Mouse (Mus musculus): ENCODE data around the gene Mea1. TPM values are rescaled to one million over a fixed set of nuclear protein-coding genes. Genes with fewer than 3 reads are reported as not detected.

Gene Mea1
- polyA plus RNA-seq (2021; fragmentation: Nextera tagmentation) = 258 and 283 TPM in 2 replicates
- long read RNA-seq, experiment 1, transcript Mea1-206 (4 exons, 945 nt) = major isoform, 92 of 124 reads
- long read RNA-seq, experiment 1, transcript Mea1-205 (3 exons, 757 nt) = minor isoform, 18 of 124 reads
- long read RNA-seq, experiment 1, transcript Mea1-201 (4 exons, 859 nt) = minor isoform, 7 of 124 reads
- long read RNA-seq, experiment 1, partial matches to known transcripts = 2 of 124 reads
- long read RNA-seq, experiment 1, other reads (novel, unspliced or antisense) = 2 of 124 reads
- long read RNA-seq, experiment 2, transcript Mea1-207 (4 exons, 673 nt) = minor isoform, 11 of 235 reads
- long read RNA-seq, experiment 2, transcript Mea1-205 (3 exons, 757 nt) = minor isoform, 26 of 235 reads
- long read RNA-seq, experiment 2, transcript Mea1-206 (4 exons, 945 nt) = major isoform, 157 of 235 reads
- long read RNA-seq, experiment 2, transcript Mea1-201 (4 exons, 859 nt) = minor isoform, 30 of 235 reads
- long read RNA-seq, experiment 2, partial matches to known transcripts = 6 of 235 reads
- long read RNA-seq, experiment 2, other reads (novel, unspliced or antisense) = 5 of 235 reads

DNA sequence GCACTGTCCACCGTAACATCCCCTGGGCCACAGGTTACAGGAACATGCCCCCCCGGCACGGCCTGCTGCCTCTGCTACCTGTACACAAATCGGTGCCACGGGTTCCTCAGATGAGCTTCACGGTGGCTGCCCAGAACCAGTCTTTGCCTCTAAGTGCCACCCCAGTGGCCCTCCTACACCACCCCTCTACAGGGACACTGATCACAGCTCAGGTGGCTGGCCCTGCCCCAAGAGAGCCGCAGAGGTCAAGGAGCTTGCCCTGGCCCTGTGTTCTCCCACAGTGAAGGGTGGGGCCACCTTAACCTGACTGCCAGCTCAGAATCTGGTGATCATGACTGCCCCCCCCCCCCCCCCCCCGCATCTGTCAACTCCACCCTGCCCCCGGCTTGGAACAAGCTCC is at the start of gene Mea1:
Gene Mea1 (plus strand): TSS at position 378 of the 400 bp plus-strand sequence.

GRCm38 (mm10) chr17:46645561-46646321 is 32.9 kb upstream of the Mea1 start, which contains the start of the genes Klc4 and Mrpl2:
TSS of gene Klc4 (minus strand) at chr17:46646022.
TSS of gene Mrpl2 (plus strand) at chr17:46646229.

DNA sequence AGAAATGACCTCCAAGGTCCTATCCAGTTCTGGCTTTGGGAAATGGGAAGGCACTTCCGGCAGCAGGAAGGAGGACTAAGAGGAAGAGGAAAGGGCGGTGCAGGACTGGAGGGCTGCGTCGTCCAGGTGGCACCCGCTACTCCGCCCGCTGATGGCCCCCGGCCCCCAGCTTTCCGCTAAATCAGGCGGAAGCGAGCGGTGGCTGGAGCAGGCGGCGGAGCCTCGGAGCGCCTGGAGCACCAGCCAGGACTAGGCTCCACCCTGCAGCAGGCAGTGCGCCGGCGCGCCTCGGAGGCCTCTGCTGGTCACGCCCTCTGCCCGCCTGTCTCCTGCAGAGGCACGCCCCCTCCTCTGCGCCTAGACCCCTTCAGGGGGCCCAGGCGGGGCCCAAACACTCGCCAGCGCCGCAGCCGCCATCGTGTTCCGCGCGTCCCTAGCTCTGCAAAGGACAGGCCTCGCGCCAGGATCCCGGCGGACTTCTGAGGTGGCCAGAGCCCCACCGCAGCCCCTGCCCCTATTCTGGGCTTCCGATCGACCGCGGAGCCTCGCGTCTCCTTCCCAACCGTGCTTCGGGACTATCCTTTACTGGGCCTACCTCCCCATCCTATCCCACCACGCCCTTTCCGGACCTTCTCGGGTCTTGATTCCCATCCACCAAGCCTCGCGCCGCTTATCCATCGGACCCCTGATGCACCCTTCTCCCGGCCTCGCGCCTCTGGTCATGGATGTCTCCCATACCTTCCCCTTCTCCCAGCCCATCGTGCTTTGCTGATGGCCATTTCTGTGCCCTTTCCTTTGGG is 28.2 kb upstream of the Mea1 start, which contains the start of gene Cul7:
Gene Cul7 (plus strand): TSS at position 106 of the 800 bp plus-strand sequence.

GRCm38 (mm10) chr17:46673850-46674529 is 4.6 kb upstream of the Mea1 start, which contains the start of gene Rrp36:
TSS of gene Rrp36 (minus strand) at chr17:46674352.

DNA sequence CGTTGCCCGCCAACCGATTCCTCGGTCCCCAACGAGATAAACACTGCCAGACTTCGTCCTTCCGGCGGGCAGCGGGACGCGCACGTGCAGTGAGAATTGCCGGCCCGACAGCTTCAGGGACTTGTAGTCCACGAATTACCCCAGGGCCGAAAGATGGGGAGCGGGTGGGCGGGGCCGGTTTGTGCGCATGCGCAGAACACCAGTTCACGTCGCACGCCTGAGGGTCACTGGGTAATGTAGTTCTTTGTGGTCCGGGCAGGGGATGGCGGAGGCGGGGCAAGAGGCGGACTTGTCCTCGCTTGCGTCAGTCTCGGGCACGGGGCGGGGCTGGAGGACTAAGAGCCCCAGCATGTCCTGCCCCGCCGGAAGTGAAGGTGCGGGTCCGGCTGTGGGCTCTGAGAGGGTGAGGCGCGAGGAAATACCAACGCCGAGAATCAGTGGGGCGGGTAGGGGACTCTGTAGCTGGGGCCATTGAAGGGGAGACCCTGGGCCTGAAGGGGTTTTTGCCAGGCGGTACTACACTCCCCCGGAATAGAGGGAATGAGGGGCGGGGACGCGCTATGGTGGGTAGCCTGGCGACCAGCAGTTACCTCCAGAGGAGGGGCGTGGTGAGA is 2.3 kb downstream of the Mea1 start, which contains the start of gene Klhdc3:
Gene Klhdc3 (minus strand): TSS at position 155 of the 614 bp plus-strand sequence.

DNA sequence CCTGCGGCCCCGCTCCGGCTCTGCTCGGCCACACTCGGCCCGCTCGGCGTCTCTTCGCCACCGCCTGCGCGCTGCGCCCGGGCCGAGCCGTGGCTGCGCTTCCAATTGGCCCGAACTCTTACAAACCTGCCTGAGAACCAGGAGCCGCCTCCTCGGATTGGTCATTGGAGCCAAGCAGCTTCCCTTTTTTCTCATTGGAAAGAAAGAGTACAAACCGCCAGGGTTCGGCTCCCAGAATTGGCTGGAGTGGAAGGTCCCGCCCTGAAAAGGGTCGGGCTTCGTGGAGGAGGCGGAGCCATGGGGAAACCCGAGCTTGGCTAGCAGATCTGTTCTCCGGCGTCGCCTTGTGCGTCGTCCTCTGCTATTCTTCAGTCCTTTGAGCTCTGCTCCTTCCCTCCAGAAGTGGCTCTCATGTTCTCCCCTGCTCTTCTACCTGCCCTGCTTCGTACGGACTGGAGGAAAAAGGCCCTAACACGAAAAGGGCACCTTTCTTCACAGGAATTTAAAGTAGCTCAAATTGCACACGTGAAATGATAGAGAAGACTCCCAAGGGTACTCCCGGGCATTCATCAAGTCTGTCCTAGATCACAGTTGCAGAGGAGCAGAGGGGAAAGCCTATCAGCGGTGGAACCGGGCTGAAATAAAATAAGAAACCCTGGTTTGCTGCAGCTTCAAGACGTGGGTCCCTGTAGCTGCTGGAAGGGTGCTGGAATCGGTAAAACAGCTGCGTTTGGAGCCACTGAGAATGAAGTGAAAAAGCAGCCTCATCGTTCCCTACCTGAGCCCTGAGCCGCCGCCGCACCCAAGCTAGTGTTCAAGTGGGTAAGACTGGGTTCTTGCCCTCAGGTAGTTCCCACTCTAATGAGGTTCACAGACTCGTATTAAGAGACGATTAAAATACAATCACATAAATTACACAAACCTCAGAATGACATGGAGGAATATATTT is 26.6 kb downstream of the Mea1 start, which contains the start of gene Ppp2r5d:
Gene Ppp2r5d (minus strand): TSS at position 225 of the 949 bp plus-strand sequence.

DNA sequence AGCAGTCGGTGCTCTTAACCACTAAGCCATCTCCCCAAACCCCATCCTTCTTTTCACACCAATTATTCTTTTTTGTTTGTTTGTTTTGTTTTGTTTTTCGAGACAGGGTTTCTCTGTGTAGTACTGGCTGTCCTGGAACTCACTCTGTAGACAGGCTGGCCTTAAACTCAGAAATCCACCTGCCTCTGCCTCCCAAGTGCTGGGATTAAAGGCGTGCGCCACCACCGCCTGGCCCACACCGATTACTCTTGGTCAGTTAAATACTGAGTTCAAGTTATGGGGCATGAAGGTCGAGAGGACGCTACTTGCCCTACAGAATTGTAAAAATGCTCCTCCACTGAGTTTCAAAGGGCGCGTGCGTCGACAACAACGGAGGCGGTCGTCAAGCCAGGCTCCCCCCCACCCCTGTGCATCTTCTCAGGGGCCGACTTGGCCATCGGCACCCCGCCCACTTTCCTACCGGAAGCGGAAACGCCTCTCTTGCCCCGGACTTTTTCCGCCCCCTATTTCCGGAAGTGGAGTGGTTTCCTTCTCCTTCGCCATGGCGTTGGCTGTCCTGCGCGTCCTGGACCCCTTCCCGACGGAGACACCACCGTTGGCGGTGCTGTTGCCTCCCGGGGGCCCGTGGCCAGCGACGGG is 32.5 kb downstream of the Mea1 start, which contains the start of gene Pex6:
Gene Pex6 (plus strand): TSS at position 505 of the 639 bp plus-strand sequence.

DNA sequence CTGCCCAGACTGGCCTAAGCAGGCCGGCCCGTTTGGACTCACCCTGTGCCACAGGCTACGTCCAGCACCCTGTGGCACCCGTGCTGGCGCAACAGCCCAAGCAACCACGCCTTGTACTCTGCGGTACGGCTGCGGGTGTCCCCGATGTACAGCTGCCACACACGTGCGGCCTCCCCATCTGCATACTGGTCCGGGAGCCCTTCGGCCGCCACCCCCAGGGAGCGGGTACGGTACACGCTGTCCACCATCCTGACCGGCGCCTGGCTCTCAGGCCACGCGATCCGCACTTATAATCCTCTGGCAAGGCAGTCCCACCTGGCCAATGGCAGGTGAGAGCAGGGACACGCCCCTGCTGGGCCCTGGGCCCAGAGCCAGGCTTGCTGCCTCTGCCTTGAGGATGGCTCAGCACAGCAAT is 50.3 kb downstream of the Mea1 start, which contains the start of gene Gnmt:
Gene Gnmt (minus strand): TSS at position 265 of the 415 bp plus-strand sequence.

Other genes starting within 250 kb of the Mea1 start
- not detected in 2 replicates for gene Crip3, start 249.9 kb upstream of the Mea1 start, polyA plus RNA-seq (2021; fragmentation: Nextera tagmentation)
- gene Slc22a7, start 240.3 kb upstream of the Mea1 start, polyA plus RNA-seq (2021; fragmentation: Nextera tagmentation) = 0.23 TPM in 1 of 2 replicates, not detected in the other
- gene Ttbk1, start 191.1 kb upstream of the Mea1 start, polyA plus RNA-seq (2021; fragmentation: Nextera tagmentation) = 4.9 and 7.3 TPM in 2 replicates
- 7.9 and 10.1 TPM in 2 replicates for gene Dnph1, start 182.1 kb upstream of the Mea1 start, polyA plus RNA-seq (2021; fragmentation: Nextera tagmentation)
- 18.6 and 21.2 TPM in 2 replicates for gene Cul9, start 132.4 kb upstream of the Mea1 start, polyA plus RNA-seq (2021; fragmentation: Nextera tagmentation)
- 3.7 and 4.7 TPM in 2 replicates for gene Srf, start 122.6 kb upstream of the Mea1 start, polyA plus RNA-seq (2021; fragmentation: Nextera tagmentation)
- gene Ptk7, start 49.3 kb upstream of the Mea1 start, polyA plus RNA-seq (2021; fragmentation: Nextera tagmentation) = 2.2 and 2.3 TPM in 2 replicates
- 12.7 and 13.1 TPM in 2 replicates for gene Klc4, start 32.8 kb upstream of the Mea1 start, polyA plus RNA-seq (2021; fragmentation: Nextera tagmentation)
- gene Mrpl2, start 32.6 kb upstream of the Mea1 start, polyA plus RNA-seq (2021; fragmentation: Nextera tagmentation) = 73.6 and 117 TPM in 2 replicates
- gene Cul7, start 28.5 kb upstream of the Mea1 start, polyA plus RNA-seq (2021; fragmentation: Nextera tagmentation) = 3.2 and 3.5 TPM in 2 replicates
- gene Rrp36, start 4.4 kb upstream of the Mea1 start, polyA plus RNA-seq (2021; fragmentation: Nextera tagmentation) = 21.4 and 26.1 TPM in 2 replicates
- 213 and 224 TPM in 2 replicates for gene Klhdc3, start 2.1 kb downstream of the Mea1 start, polyA plus RNA-seq (2021; fragmentation: Nextera tagmentation)
- gene Ppp2r5d, start 26.3 kb downstream of the Mea1 start, polyA plus RNA-seq (2021; fragmentation: Nextera tagmentation) = 35.7 and 47.7 TPM in 2 replicates
- 7.7 and 42.5 TPM in 2 replicates for gene Pex6, start 32.7 kb downstream of the Mea1 start, polyA plus RNA-seq (2021; fragmentation: Nextera tagmentation)
- 0.16 TPM in 1 of 2 replicates, not detected in the other for gene Gnmt, start 50.4 kb downstream of the Mea1 start, polyA plus RNA-seq (2021; fragmentation: Nextera tagmentation)
- 88.3 and 104 TPM in 2 replicates for gene Cnpy3, start 73.4 kb downstream of the Mea1 start, polyA plus RNA-seq (2021; fragmentation: Nextera tagmentation)
- 0.89 and 1.1 TPM in 2 replicates for gene Ptcra, start 84.9 kb downstream of the Mea1 start, polyA plus RNA-seq (2021; fragmentation: Nextera tagmentation)
- gene 2310039H08Rik, start 93.8 kb downstream of the Mea1 start, polyA plus RNA-seq (2021; fragmentation: Nextera tagmentation) = 20.3 and 22.5 TPM in 2 replicates
- gene Rpl7l1, start 103.9 kb downstream of the Mea1 start, polyA plus RNA-seq (2021; fragmentation: Nextera tagmentation) = 30.9 and 44.3 TPM in 2 replicates
- gene Bicral, start 179.7 kb downstream of the Mea1 start, polyA plus RNA-seq (2021; fragmentation: Nextera tagmentation) = 7.6 and 7.7 TPM in 2 replicates
- 80.8 and 95.5 TPM in 2 replicates for gene Tbcc, start 211.9 kb downstream of the Mea1 start, polyA plus RNA-seq (2021; fragmentation: Nextera tagmentation)
- gene Prph2, start 231.7 kb downstream of the Mea1 start, polyA plus RNA-seq (2021; fragmentation: Nextera tagmentation) = not detected in 2 replicates

Measured in left cerebral cortex, adult 6 months (tissue).